Mouse (Mus musculus): Measurements from ENCODE around the gene Sh2d4b. TPM values are rescaled to one million over a fixed set of nuclear protein-coding genes. Genes with fewer than 3 reads are reported as not detected.

Gene Sh2d4b
- polyA plus RNA-seq, 1 experiment: 0.13 TPM

- TF ChIP-seq POLR2A (IDR thresholded peaks at IDR 0.05; ENCODE audit: low read depth, low read length): no peak
- no peak for TF ChIP-seq CTCF (IDR thresholded peaks at IDR 0.05; ENCODE audit: extremely low read depth, insufficient read length, insufficient replicate concordance, low read depth, low read length)
- Histone ChIP-seq H3K27ac (ENCODE audit: insufficient read depth, low read depth, low read length) (no peak overlapping the region), H3K4me1 (ENCODE audit: control insufficient read depth, insufficient read depth, insufficient read length, low read length) (no peaks in the 10 kb centered on the region), H3K27me3 (ENCODE audit: control insufficient read depth, insufficient read depth, low read length) (no peaks in the 10 kb centered on the region), H3K36me3 (ENCODE audit: control insufficient read depth, insufficient read depth, low read length) (no peaks in the 10 kb centered on the region), H3K4me3 (ENCODE audit: low read depth, low read length) (no peak overlapping the region)
- 73% methylated on average over 3 of the region's 3 CpGs for WGBS
Observed at GRCm38 (mm10) chr14:40863659-40864058, 29.4 kb downstream of the Sh2d4b start.

- H3K4me1 ChIP-seq (ENCODE audit: control insufficient read depth, insufficient read depth, insufficient read length, low read length): no peaks in the 10 kb centered on the region
- H3K36me3 ChIP-seq (ENCODE audit: control insufficient read depth, insufficient read depth, low read length): no peaks in the 10 kb centered on the region
- no peak overlapping the region for H3K27ac ChIP-seq (ENCODE audit: insufficient read depth, low read depth, low read length)
- no peak overlapping the region for H3K4me3 ChIP-seq (ENCODE audit: low read depth, low read length)
- no peak for TF ChIP-seq CTCF (IDR thresholded peaks at IDR 0.05; ENCODE audit: extremely low read depth, insufficient read length, insufficient replicate concordance, low read depth, low read length)
- TF ChIP-seq POLR2A (IDR thresholded peaks at IDR 0.05; ENCODE audit: low read depth, low read length): no peak
- no peaks in the 10 kb centered on the region for H3K27me3 ChIP-seq (ENCODE audit: control insufficient read depth, insufficient read depth, low read length)
Observed at GRCm38 (mm10) chr14:40863022-40863421, 30.0 kb downstream of the Sh2d4b start.

- H3K4me1 ChIP-seq (ENCODE audit: control insufficient read depth, insufficient read depth, insufficient read length, low read length): no peaks in the 10 kb centered on the region
- no peak overlapping the region for H3K27ac ChIP-seq (ENCODE audit: insufficient read depth, low read depth, low read length)
- H3K4me3 ChIP-seq (ENCODE audit: low read depth, low read length): no peak overlapping the region
- H3K27me3 ChIP-seq (ENCODE audit: control insufficient read depth, insufficient read depth, low read length): no peaks in the 10 kb centered on the region
- no peaks in the 10 kb centered on the region for H3K36me3 ChIP-seq (ENCODE audit: control insufficient read depth, insufficient read depth, low read length)
- TF ChIP-seq CTCF (IDR thresholded peaks at IDR 0.05; ENCODE audit: extremely low read depth, insufficient read length, insufficient replicate concordance, low read depth, low read length) (no peak), POLR2A (IDR thresholded peaks at IDR 0.05; ENCODE audit: low read depth, low read length) (no peak)
- 62% methylated on average over 5 of the region's 5 CpGs for WGBS
Observed at GRCm38 (mm10) chr14:40852978-40853377, 40.1 kb downstream of the Sh2d4b start.

- Histone ChIP-seq H3K4me3 (ENCODE audit: low read depth, low read length) (no peak overlapping the region), H3K4me1 (ENCODE audit: control insufficient read depth, insufficient read depth, insufficient read length, low read length) (no peaks in the 10 kb centered on the region), H3K27ac (ENCODE audit: insufficient read depth, low read depth, low read length) (no peak overlapping the region), H3K36me3 (ENCODE audit: control insufficient read depth, insufficient read depth, low read length) (no peaks in the 10 kb centered on the region), H3K27me3 (ENCODE audit: control insufficient read depth, insufficient read depth, low read length) (no peaks in the 10 kb centered on the region)
- TF ChIP-seq POLR2A (IDR thresholded peaks at IDR 0.05; ENCODE audit: low read depth, low read length) (no peak), CTCF (IDR thresholded peaks at IDR 0.05; ENCODE audit: extremely low read depth, insufficient read length, insufficient replicate concordance, low read depth, low read length) (no peak)
Observed at GRCm38 (mm10) chr14:40837397-40837796, 55.7 kb downstream of the Sh2d4b start.

- Histone ChIP-seq H3K4me3 (ENCODE audit: low read depth, low read length) (no peak overlapping the region), H3K27ac (ENCODE audit: insufficient read depth, low read depth, low read length) (no peak overlapping the region), H3K27me3 (ENCODE audit: control insufficient read depth, insufficient read depth, low read length) (no peaks in the 10 kb centered on the region), H3K4me1 (ENCODE audit: control insufficient read depth, insufficient read depth, insufficient read length, low read length) (no peaks in the 10 kb centered on the region), H3K36me3 (ENCODE audit: control insufficient read depth, insufficient read depth, low read length) (no peaks in the 10 kb centered on the region)
- 40% methylated on average over 9 of the region's 9 CpGs for WGBS
- TF ChIP-seq POLR2A (IDR thresholded peaks at IDR 0.05; ENCODE audit: low read depth, low read length) (no peak), CTCF (IDR thresholded peaks at IDR 0.05; ENCODE audit: extremely low read depth, insufficient read length, insufficient replicate concordance, low read depth, low read length) (no peak)
Observed at GRCm38 (mm10) chr14:40830505-40830904, 62.6 kb downstream of the Sh2d4b start.

GRCm38 (mm10) chr14:40830094-40830493 is 63.0 kb downstream of the Sh2d4b start:
- TF ChIP-seq CTCF (IDR thresholded peaks at IDR 0.05; ENCODE audit: extremely low read depth, insufficient read length, insufficient replicate concordance, low read depth, low read length): no peak
- no peak for TF ChIP-seq POLR2A (IDR thresholded peaks at IDR 0.05; ENCODE audit: low read depth, low read length)
- no peaks in the 10 kb centered on the region for H3K27me3 ChIP-seq (ENCODE audit: control insufficient read depth, insufficient read depth, low read length)
- H3K36me3 ChIP-seq (ENCODE audit: control insufficient read depth, insufficient read depth, low read length): no peaks in the 10 kb centered on the region
- no peak overlapping the region for H3K4me3 ChIP-seq (ENCODE audit: low read depth, low read length)
- H3K4me1 ChIP-seq (ENCODE audit: control insufficient read depth, insufficient read depth, insufficient read length, low read length): no peaks in the 10 kb centered on the region
- H3K27ac ChIP-seq (ENCODE audit: insufficient read depth, low read depth, low read length): no peak overlapping the region
- 27% methylated on average over 11 of the region's 11 CpGs for WGBS

- Histone ChIP-seq H3K4me3 (ENCODE audit: low read depth, low read length) (no peak overlapping the region), H3K27ac (ENCODE audit: insufficient read depth, low read depth, low read length) (no peak overlapping the region), H3K4me1 (ENCODE audit: control insufficient read depth, insufficient read depth, insufficient read length, low read length) (no peaks in the 10 kb centered on the region), H3K27me3 (ENCODE audit: control insufficient read depth, insufficient read depth, low read length) (no peaks in the 10 kb centered on the region), H3K36me3 (ENCODE audit: control insufficient read depth, insufficient read depth, low read length) (no peaks in the 10 kb centered on the region)
- 64% methylated on average over 2 of the region's 2 CpGs for WGBS
- TF ChIP-seq CTCF (IDR thresholded peaks at IDR 0.05; ENCODE audit: extremely low read depth, insufficient read length, insufficient replicate concordance, low read depth, low read length) (no peak), POLR2A (IDR thresholded peaks at IDR 0.05; ENCODE audit: low read depth, low read length) (no peak)
Observed at GRCm38 (mm10) chr14:40818051-40818450, 75.0 kb downstream of the Sh2d4b start.

GRCm38 (mm10) chr14:40816715-40817114 is 76.4 kb downstream of the Sh2d4b start:
- H3K36me3 ChIP-seq (ENCODE audit: control insufficient read depth, insufficient read depth, low read length): no peaks in the 10 kb centered on the region
- no peak overlapping the region for H3K4me3 ChIP-seq (ENCODE audit: low read depth, low read length)
- no peaks in the 10 kb centered on the region for H3K27me3 ChIP-seq (ENCODE audit: control insufficient read depth, insufficient read depth, low read length)
- 84% methylated on average over 5 of the region's 5 CpGs for WGBS
- no peaks in the 10 kb centered on the region for H3K4me1 ChIP-seq (ENCODE audit: control insufficient read depth, insufficient read depth, insufficient read length, low read length)
- TF ChIP-seq POLR2A (IDR thresholded peaks at IDR 0.05; ENCODE audit: low read depth, low read length): no peak
- no peak for TF ChIP-seq CTCF (IDR thresholded peaks at IDR 0.05; ENCODE audit: extremely low read depth, insufficient read length, insufficient replicate concordance, low read depth, low read length)
- no peak overlapping the region for H3K27ac ChIP-seq (ENCODE audit: insufficient read depth, low read depth, low read length)

Data from small intestine, adult 2 months (tissue).